Mouse (Mus musculus) liver, adult 2 months (tissue): ENCODE measurements around the gene Nrgn. TPM values are rescaled to one million over a fixed set of nuclear protein-coding genes. Genes with fewer than 3 reads are reported as not detected.

ENCODE experiments used
- DNase-seq: peaks from one replicate; pipeline ENCODE4 v3.0.0-alpha.2; 2011; ENCODE audit warnings: low read depth, low spot score; ENCODE audit errors: extremely low read depth
- H3K27ac ChIP-seq: fragments of 200-500 bp; replicated peaks from 2 replicates; pipeline ENCODE4 v1.5.1; 2012; ENCODE audit warnings: low read depth, mild to moderate bottlenecking, control low read depth, inconsistent platforms, low read length; ENCODE audit not compliant: insufficient read depth
- H3K27me3 ChIP-seq: fragments of 200-500 bp; 2 replicates; pipeline ENCODE4 v1.6.1; 2012; ENCODE audit warnings: mild to moderate bottlenecking, moderate library complexity, low read length, inconsistent platforms; ENCODE audit not compliant: control insufficient read depth, insufficient read depth
- H3K36me3 ChIP-seq: fragments of 200-500 bp; 2 replicates; pipeline ENCODE4 v1.6.1; 2012; ENCODE audit warnings: low read length, inconsistent platforms; ENCODE audit not compliant: control insufficient read depth, insufficient read depth
- H3K4me1 ChIP-seq: fragments of 200-500 bp; 2 replicates; pipeline ENCODE4 v1.6.1; 2011; ENCODE audit warnings: low read length; ENCODE audit not compliant: control insufficient read depth, insufficient read depth
- H3K4me3 ChIP-seq: fragments of 200-500 bp; 2 replicates; pipeline ENCODE4 v1.5.1; 2011; ENCODE audit warnings: low read depth, mild to moderate bottlenecking, control low read depth, low read length, moderate library complexity; ENCODE audit not compliant: insufficient read depth
- H3K79me2 ChIP-seq: fragments of 200-500 bp; 2 replicates; pipeline ENCODE4 v1.6.1; 2012; ENCODE audit warnings: inconsistent platforms, mild to moderate bottlenecking, low read length, moderate library complexity; ENCODE audit not compliant: control insufficient read depth, insufficient read depth
- H3K9ac ChIP-seq: fragments of 200-500 bp; 2 replicates; pipeline ENCODE4 v1.6.1; 2012; ENCODE audit warnings: low read depth, mild to moderate bottlenecking, control low read depth, inconsistent platforms, low read length
- CTCF ChIP-seq: fragments of 200-500 bp; IDR thresholded peaks from 2 replicates; pipeline ENCODE4 v1.5.1; 2011; ENCODE audit warnings: low read depth, low read length, control low read depth
- POLR2A ChIP-seq: fragments of 200-500 bp; IDR thresholded peaks from 2 replicates; pipeline ENCODE4 v1.6.1; 2011; ENCODE audit warnings: low read length, control low read depth; ENCODE audit not compliant: insufficient read depth; ENCODE audit errors: extremely low read depth
- WGBS: fragments of 180-500 bp; shearing (Covaris S2); methylation state at CpG from one replicate; pipeline ENCODE4 v1.1.7; 2018; 5-methylcytosine and 5-hydroxymethylcytosine counted together
- polyA plus RNA-seq: library from polyadenylated mRNA; depleted of rRNA; stranded (reverse); fragments of >200 nt; gene quantifications from 2 replicates; pipeline ENCODE4 v1.2.3, GENCODE M21; 2012
- total RNA-seq: library from RNA; depleted of rRNA; stranded (reverse); fragments of >200 nt; gene quantifications from 2 replicates; pipeline ENCODE4 v1.2.3, GENCODE M21; 2014

Nrgn gene
- total and polyA plus RNA-seq, 2 experiments: 0.09 to 0.86 TPM

DNA sequence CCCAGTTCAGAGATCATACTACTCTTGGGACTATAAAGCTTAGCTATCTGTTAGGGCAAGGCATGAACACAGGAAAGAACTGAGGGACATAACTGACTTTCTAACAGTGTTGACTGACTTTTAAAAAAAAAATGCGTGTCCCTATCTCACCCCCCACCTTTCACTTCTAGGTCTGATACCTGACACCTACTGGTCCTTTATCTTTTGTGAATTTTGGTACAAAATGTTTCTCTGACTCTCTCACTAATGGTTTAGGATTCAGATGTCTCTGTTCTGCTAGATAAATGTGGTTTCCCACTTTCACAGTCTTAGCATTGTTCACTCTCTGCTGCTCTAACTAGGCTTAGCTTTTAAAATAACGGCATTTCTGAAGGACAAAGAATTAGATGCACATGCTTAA is 39.3 kb upstream of the Nrgn start:
- H3K4me1 ChIP-seq: no peaks in the 10 kb centered on the region
- no peak for DNase-seq
- no peak overlapping the region for H3K27ac ChIP-seq
- TF ChIP-seq POLR2A: no peak
- no peak for TF ChIP-seq CTCF
- 74% methylated on average over 2 of the region's 2 CpGs for WGBS
- H3K79me2 ChIP-seq: no peaks in the 10 kb centered on the region
- H3K36me3 ChIP-seq: no peaks in the 10 kb centered on the region
- H3K9ac ChIP-seq: no peak overlapping the region
- H3K27me3 ChIP-seq: no peaks in the 10 kb centered on the region
- H3K4me3 ChIP-seq: no peak overlapping the region

GRCm38 (mm10) chr9:37590381-37590780 is 37.7 kb upstream of the Nrgn start:
- TF ChIP-seq CTCF (no peak), POLR2A (no peak)
- Histone ChIP-seq H3K4me1 (no peaks in the 10 kb centered on the region), H3K9ac (no peak overlapping the region), H3K27me3 (no peaks in the 10 kb centered on the region), H3K36me3 (no peaks in the 10 kb centered on the region), H3K4me3 (no peak overlapping the region), H3K79me2 (no peaks in the 10 kb centered on the region), H3K27ac (no peak overlapping the region)
- DNase-seq: no peak
- WGBS: 79% methylated on average over 4 of the region's 4 CpGs

DNA sequence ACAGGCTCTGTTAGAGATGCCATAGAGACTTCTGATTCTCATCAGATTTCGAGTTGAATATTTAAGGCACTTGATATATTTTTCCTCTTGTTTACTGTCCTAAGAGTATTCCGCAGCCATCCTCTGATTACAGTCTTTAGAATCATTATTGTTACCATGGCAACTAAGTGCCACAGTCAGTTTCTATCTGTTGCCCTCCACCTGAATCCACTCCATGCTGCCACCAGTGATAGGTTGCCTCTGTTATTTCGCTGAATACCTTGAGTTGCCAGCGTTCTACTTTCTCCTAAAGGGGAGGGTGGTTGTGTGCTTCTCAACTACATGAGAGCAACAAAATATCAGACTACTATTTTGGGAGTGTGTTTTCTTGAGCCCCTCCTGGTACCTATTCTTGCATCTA is 34.0 kb upstream of the Nrgn start:
- Histone ChIP-seq H3K27me3 (no peaks in the 10 kb centered on the region), H3K79me2 (no peaks in the 10 kb centered on the region), H3K4me1 (no peaks in the 10 kb centered on the region), H3K4me3 (no peak overlapping the region), H3K27ac (no peak overlapping the region), H3K36me3 (no peaks in the 10 kb centered on the region), H3K9ac (no peak overlapping the region)
- WGBS: 83% methylated on average over 4 of the region's 4 CpGs
- DNase-seq: no peak
- TF ChIP-seq CTCF: no peak
- TF ChIP-seq POLR2A: no peak

DNA sequence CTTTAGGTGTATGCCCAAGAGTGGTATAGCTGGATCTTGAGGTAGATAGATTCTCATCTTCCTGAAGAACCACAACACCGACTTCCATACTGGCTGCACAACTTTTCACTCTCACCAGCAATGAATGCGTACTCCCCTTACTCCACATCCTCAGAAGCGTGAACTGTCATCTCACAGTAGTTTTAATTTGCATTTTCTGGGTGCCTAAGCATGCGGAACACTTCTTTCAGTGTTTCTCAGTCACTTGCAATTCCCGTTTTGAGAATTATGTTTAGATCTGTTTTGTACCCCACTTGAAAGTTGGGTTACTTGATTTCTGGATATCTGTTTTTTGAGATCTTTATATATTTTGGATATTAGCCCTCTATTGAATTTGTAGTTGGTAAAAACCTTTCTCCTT is 30.9 kb upstream of the Nrgn start:
- DNase-seq: no peak
- no peaks in the 10 kb centered on the region for H3K4me1 ChIP-seq
- no peaks in the 10 kb centered on the region for H3K36me3 ChIP-seq
- no peaks in the 10 kb centered on the region for H3K27me3 ChIP-seq
- TF ChIP-seq CTCF (no peak), POLR2A (no peak)
- H3K27ac ChIP-seq: no peak overlapping the region
- H3K79me2 ChIP-seq: no peaks in the 10 kb centered on the region
- no peak overlapping the region for H3K9ac ChIP-seq
- no peak overlapping the region for H3K4me3 ChIP-seq
- WGBS: 91% methylated on average over 5 of the region's 5 CpGs

GRCm38 (mm10) chr9:37576436-37576930 is 23.8 kb upstream of the Nrgn start:
- H3K27ac ChIP-seq: no peak overlapping the region
- H3K27me3 ChIP-seq: no peaks in the 10 kb centered on the region
- WGBS: 54% methylated on average over 14 of the region's 14 CpGs
- no peak overlapping the region for H3K9ac ChIP-seq
- no peak overlapping the region for H3K4me3 ChIP-seq
- no peaks in the 10 kb centered on the region for H3K36me3 ChIP-seq
- H3K4me1 ChIP-seq: no peaks in the 10 kb centered on the region
- no peak for TF ChIP-seq CTCF
- TF ChIP-seq POLR2A: no peak
- H3K79me2 ChIP-seq: no peaks in the 10 kb centered on the region
- no peak for DNase-seq

DNA sequence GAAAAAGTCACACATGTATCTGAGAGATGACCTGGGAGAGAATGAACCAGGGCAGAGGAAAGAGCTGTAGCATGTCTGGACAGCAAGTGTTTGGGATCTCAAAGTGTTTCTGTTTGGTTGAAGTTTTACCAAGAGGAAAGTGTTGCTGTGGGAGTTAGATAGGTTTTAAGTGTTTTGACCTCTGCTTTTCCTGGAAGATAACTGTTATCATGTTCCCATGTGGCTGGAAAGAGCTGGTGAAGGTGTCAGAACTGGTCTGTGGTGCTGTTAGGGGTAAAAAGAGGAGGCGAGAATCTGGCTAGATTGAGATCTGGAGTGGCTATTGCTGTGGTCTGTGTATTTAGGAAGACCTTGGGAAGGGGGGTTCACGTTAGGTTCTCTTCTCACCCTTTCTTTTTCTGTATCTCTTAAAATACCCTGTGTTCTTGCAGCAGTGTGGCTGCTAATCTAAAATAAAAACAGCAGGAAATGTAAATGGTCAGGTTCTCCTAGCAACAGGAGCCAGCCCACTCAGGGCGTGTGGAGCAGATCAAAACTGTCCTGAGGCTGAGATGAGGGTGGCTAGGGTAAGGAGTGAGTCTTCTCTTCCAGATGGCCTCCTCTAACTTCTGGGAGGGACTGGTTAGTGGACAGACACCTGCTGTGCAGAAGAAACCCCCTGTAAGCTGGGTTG is 19.6 kb upstream of the Nrgn start:
- no peak overlapping the region for H3K4me3 ChIP-seq
- no peak for DNase-seq
- no peaks in the 10 kb centered on the region for H3K79me2 ChIP-seq
- no peaks in the 10 kb centered on the region for H3K36me3 ChIP-seq
- no peak overlapping the region for H3K27ac ChIP-seq
- H3K4me1 ChIP-seq: 0 out of 2 replicates have a peak, but pooled peaks cover 3% of the 10 kb centered on the region
- TF ChIP-seq CTCF (no peak), POLR2A (no peak)
- H3K27me3 ChIP-seq: no peaks in the 10 kb centered on the region
- H3K9ac ChIP-seq: no peak overlapping the region
- 63% methylated on average over 3 of the region's 3 CpGs for whole genome bisulfite sequencing
